Mouse (Mus musculus): ENCODE results near the gene Ccdc9b.

Ccdc9b gene

GRCm38 (mm10) chr2:118776295-118776694 lies 13.8 kb upstream of the Ccdc9b start:
- no peak for DNase-seq (ENCODE audit: low spot score)

GRCm38 (mm10) chr2:118775846-118776245 lies 13.4 kb upstream of the Ccdc9b start:
- DNase-seq (ENCODE audit: low spot score) = no peak

- DNase-seq (ENCODE audit: low spot score) = no peak
Observed at GRCm38 (mm10) chr2:118775396-118775795, 12.9 kb upstream of the Ccdc9b start.

GRCm38 (mm10) chr2:118774536-118774935 lies 12.1 kb upstream of the Ccdc9b start:
- DNase-seq (ENCODE audit: low spot score) = no peak

- no peak for DNase-seq (ENCODE audit: low spot score)
Observed at GRCm38 (mm10) chr2:118772158-118772874, 9.9 kb upstream of the Ccdc9b start, which contains the start of gene Phgr1. TSS of gene Phgr1 (plus strand) at chr2:118772769.

GRCm38 (mm10) chr2:118766041-118767033 lies 3.9 kb upstream of the Ccdc9b start:
- DNase-seq (ENCODE audit: low spot score) = no peak

GRCm38 (mm10) chr2:118764875-118765274 lies 2.4 kb upstream of the Ccdc9b start:
- no peak for DNase-seq (ENCODE audit: low spot score)

- DNase-seq (ENCODE audit: low spot score) = no peak
Observed at GRCm38 (mm10) chr2:118764094-118764831, 1.8 kb upstream of the Ccdc9b start.

GRCm38 (mm10) chr2:118763469-118763868 lies 1.0 kb upstream of the Ccdc9b start:
- no peak for DNase-seq (ENCODE audit: low spot score)

- DNase-seq (ENCODE audit: low spot score) = no peak
Observed at GRCm38 (mm10) chr2:118762784-118763148, 305 bp upstream of the Ccdc9b start.

GRCm38 (mm10) chr2:118761358-118761757 lies 1.1 kb downstream of the Ccdc9b start:
- no peak for DNase-seq (ENCODE audit: low spot score)

- no peak for DNase-seq (ENCODE audit: low spot score)
Observed at GRCm38 (mm10) chr2:118760311-118761025, 2.0 kb downstream of the Ccdc9b start.

GRCm38 (mm10) chr2:118759828-118760227 lies 2.6 kb downstream of the Ccdc9b start:
- no peak for DNase-seq (ENCODE audit: low spot score)

GRCm38 (mm10) chr2:118756103-118756502 lies 6.4 kb downstream of the Ccdc9b start:
- no peak for DNase-seq (ENCODE audit: low spot score)

- no peak for DNase-seq (ENCODE audit: low spot score)
Observed at GRCm38 (mm10) chr2:118755407-118755806, 7.1 kb downstream of the Ccdc9b start.

- DNase-seq (ENCODE audit: low spot score) = no peak
Observed at GRCm38 (mm10) chr2:118754143-118754542, 8.3 kb downstream of the Ccdc9b start.

GRCm38 (mm10) chr2:118752792-118753108 lies 9.7 kb downstream of the Ccdc9b start:
- no peak for DNase-seq (ENCODE audit: low spot score)

GRCm38 (mm10) chr2:118751896-118752791 lies 10.3 kb downstream of the Ccdc9b start:
- DNase-seq (ENCODE audit: low spot score) = no peak

- no peak for DNase-seq (ENCODE audit: low spot score)
Observed at GRCm38 (mm10) chr2:118750476-118750875, 12.0 kb downstream of the Ccdc9b start.

GRCm38 (mm10) chr2:118749341-118749884 lies 13.0 kb downstream of the Ccdc9b start:
- DNase-seq (ENCODE audit: low spot score) = no peak

All from ovary, postnatal 36 days (tissue).